ENCODE assay signal across 10 mouse cellular contexts in genomic region chr8:112569471-112570141, GRCm38 (mm10). TPM values are rescaled to one million over a fixed set of nuclear protein-coding genes. Genes with fewer than 3 reads are reported as not detected.
DNase-seq lines count a peak whose midpoint lies in the region; ATAC-seq and TF ChIP-seq lines count a peak whose summit lies in the region.
"Had no signal": no experiment of that assay in that cellular context is flagged by ENCODE, and none has a peak within 500 bp of the region (broad histone marks: within the 10 kb centered on the region; RNA-seq: fewer than 3 reads in every experiment).

TSS of gene Cntnap4 (plus strand) at chr8:112570043.

- 0 out of 2 replicates have a peak, but pooled peaks cover 18% of the 10 kb centered on the region for H3K27me3 ChIP-seq in kidney, postnatal 0 days (ENCODE audit: insufficient read depth, low read length)
- no peaks in the 10 kb centered on the region for H3K27me3 ChIP-seq in hindbrain, embryonic 14.5 days (ENCODE audit: control insufficient read depth, insufficient read depth, low read length)
- peaks cover 7% of the 10 kb centered on the region; the same call in 1 of the 2 replicates for H3K27me3 ChIP-seq in stomach, embryonic 15.5 days (replicated peaks)

- no peak within 1 kb of the TSS for H3K27ac ChIP-seq in kidney, postnatal 0 days
- peak within 1 kb of the TSS; percentile 81 for H3K27ac ChIP-seq in hindbrain, embryonic 14.5 days
- H3K27ac ChIP-seq in stomach, embryonic 15.5 days: no peak within 1 kb of the TSS
- H3K27ac ChIP-seq: liver, embryonic 13.5 days had no signal

- DNase-seq in kidney, postnatal 0 days (ENCODE audit: low spot score): peak; percentile 10
- no peak for DNase-seq in kidney, adult 9 months
- DNase-seq in embryo, embryonic 10.5 days (ENCODE audit: low spot score): peak; percentile 63
- peak; percentile 61 for DNase-seq in hindbrain, embryonic 14.5 days (ENCODE audit: low spot score)
- peak; percentile 30 for DNase-seq in mesoderm, embryonic 11.5 days (ENCODE audit: low read depth, low spot score)
- no peak for DNase-seq in adrenal gland, postnatal 4 days (ENCODE audit: low spot score in 2 of 2)
- DNase-seq in kidney, adult 18-20 months: no peak
- DNase-seq: liver, embryonic 13.5 days had no signal

- no peaks in the 10 kb centered on the region for H3K4me1 ChIP-seq in kidney, postnatal 0 days (replicated peaks; ENCODE audit: insufficient read depth, low read length)
- peaks cover 16% of the 10 kb centered on the region for H3K4me1 ChIP-seq in hindbrain, embryonic 14.5 days (replicated peaks; ENCODE audit: control insufficient read depth, insufficient read depth, low read length)
- 0 out of 2 replicates have a peak, but pooled peaks cover 2% of the 10 kb centered on the region for H3K4me1 ChIP-seq in stomach, embryonic 15.5 days
- H3K4me1 ChIP-seq: liver, embryonic 13.5 days had no signal

- H3K4me2 ChIP-seq in kidney, postnatal 0 days (ENCODE audit: low read length): peak within 1 kb of the TSS; percentile 15; the same call in 1 of the 2 replicates
- peak within 1 kb of the TSS; percentile 50 for H3K4me2 ChIP-seq in hindbrain, embryonic 14.5 days (replicated peaks)
- peak within 1 kb of the TSS; percentile 53 for H3K4me2 ChIP-seq in stomach, embryonic 15.5 days
- H3K4me2 ChIP-seq: liver, embryonic 13.5 days had no signal

- no peaks in the 10 kb centered on the region for H3K9me3 ChIP-seq in kidney, postnatal 0 days (replicated peaks; ENCODE audit: low read length)
- no peaks in the 10 kb centered on the region for H3K9me3 ChIP-seq in hindbrain, embryonic 14.5 days (ENCODE audit: control insufficient read depth, low read length)
- no peaks in the 10 kb centered on the region for H3K9me3 ChIP-seq in stomach, embryonic 15.5 days

- no peak within 1 kb of the TSS for H3K9ac ChIP-seq in kidney, postnatal 0 days (ENCODE audit: low read depth, low read length)
- H3K9ac ChIP-seq in hindbrain, embryonic 14.5 days: peak within 1 kb of the TSS; percentile 57
- H3K9ac ChIP-seq in stomach, embryonic 15.5 days: no peak within 1 kb of the TSS
- H3K9ac ChIP-seq: liver, embryonic 13.5 days had no signal

- no peaks in the 10 kb centered on the region for H3K36me3 ChIP-seq in kidney, postnatal 0 days (ENCODE audit: insufficient read depth, low read length)
- no peaks in the 10 kb centered on the region for H3K36me3 ChIP-seq in hindbrain, embryonic 14.5 days (replicated peaks; ENCODE audit: control insufficient read depth, insufficient read depth)
- no peaks in the 10 kb centered on the region for H3K36me3 ChIP-seq in stomach, embryonic 15.5 days
- H3K36me3 ChIP-seq: G1E; liver, embryonic 13.5 days had no signal

- no peak within 1 kb of the TSS for H3K4me3 ChIP-seq in kidney, postnatal 0 days (replicated peaks; ENCODE audit: low read depth, low read length)
- peak within 1 kb of the TSS; percentile 39 for H3K4me3 ChIP-seq in hindbrain, embryonic 14.5 days (replicated peaks; ENCODE audit: low read length)
- H3K4me3 ChIP-seq in stomach, embryonic 15.5 days (replicated peaks): peak within 1 kb of the TSS; percentile 28
- H3K4me3 ChIP-seq: liver, embryonic 13.5 days had no signal

- no peak for TF ChIP-seq CTCF in kidney, postnatal 0 days (IDR thresholded peaks at IDR 0.05; ENCODE audit: low read depth)

- ATAC-seq in kidney, postnatal 0 days (replicated peaks; ENCODE audit: low FRiP score, low read depth): no peak
- peak; percentile 71 for ATAC-seq in hindbrain, embryonic 14.5 days (ENCODE audit: low FRiP score)
- ATAC-seq in stomach, embryonic 15.5 days (ENCODE audit: insufficient read depth, low FRiP score, low read depth): no peak

- WGBS in kidney, postnatal 0 days: 3% methylated on average over 18 of the region's 18 CpGs
- 2% methylated on average over 18 of the region's 18 CpGs for WGBS in hindbrain, embryonic 14.5 days
- 4% methylated on average over 18 of the region's 18 CpGs for WGBS in stomach, embryonic 15.5 days

RNA-seq across cellular contexts. Expression of gene Cntnap4, which starts in this region (rescaled TPM):
- polyA plus RNA-seq in kidney, postnatal 0 days (2015; fragmentation: Nextera tagmentation; extraction: Ambion mirVana): 0.03 and 0.09 TPM in 2 replicates
- polyA plus RNA-seq in hindbrain, embryonic 14.5 days (2014; fragmentation: Nextera tagmentation; extraction: Ambion mirVana): 17.3 and 19.5 TPM in 2 replicates
- 2.1 and 3.4 TPM in 2 replicates for polyA plus RNA-seq in stomach, embryonic 15.5 days (2015; fragmentation: Nextera tagmentation; extraction: Ambion mirVana)
- under 1 TPM; 0.48 to 0.87 TPM for total RNA-seq in adrenal gland, postnatal 4 days (2021)
- total RNA-seq: G1E had no signal
- polyA plus RNA-seq: G1E; liver, embryonic 13.5 days had no signal

Comparison
In these comparisons a context has a peak if more than half of its experiments do, and no peak if none do; other contexts are left out.
1. Peak in DNase-seq and H3K4me2 ChIP-seq in kidney, postnatal 0 days; RNA of the gene not detected or under 1 TPM.
2. DNase-seq: peak in embryo, embryonic 10.5 days (single experiment), hindbrain, embryonic 14.5 days (single experiment) and mesoderm, embryonic 11.5 days (single experiment); none in kidney, adult 9 months (single experiment), adrenal gland, postnatal 4 days (0 of 2) and kidney, adult 18-20 months (single experiment).
3. Peak in every context shown above with its lines, with median percentiles within 50 percentile points of each other: H3K4me2 ChIP-seq.